Mouse (Mus musculus): ENCODE measurements at regions not wholly inside any gene's neighbourhood (a gene's known extent, or its start where the extent isn't known, plus 50 kb on each side); places are given as distances from the start of the nearest gene placed in this dataset.

DNA sequence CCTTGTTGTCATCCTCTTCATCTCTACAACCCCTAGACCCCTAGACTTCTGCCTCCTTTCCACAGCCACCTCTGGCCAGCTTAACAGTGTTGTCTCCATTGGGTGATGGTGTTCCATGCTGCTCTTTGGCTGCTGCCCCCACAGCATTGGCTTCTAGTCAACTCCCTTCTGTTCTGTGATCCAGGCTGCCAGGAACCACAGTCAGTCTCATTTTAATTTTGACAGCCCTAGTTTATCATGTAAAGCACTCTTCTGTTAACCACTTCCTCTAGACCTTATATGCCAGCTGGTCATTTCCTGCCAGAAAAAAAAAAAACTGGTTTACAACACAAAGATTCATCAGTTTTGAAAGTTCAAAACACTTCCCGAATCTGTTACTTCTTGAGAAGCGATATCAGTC is 514.1 kb downstream of the Cntnap4 start:
- no peaks in the 10 kb centered on the region for H3K4me1 ChIP-seq (replicated peaks; ENCODE audit: control insufficient read depth, insufficient read depth, low read length)
- H3K4me3 ChIP-seq (ENCODE audit: low read depth, low read length), result no peak overlapping the region
- H3K36me3 ChIP-seq (ENCODE audit: control insufficient read depth, insufficient read depth), result no peaks in the 10 kb centered on the region
- H3K27ac ChIP-seq (ENCODE audit: low read depth, low read length), result no peak overlapping the region
- no peak for TF ChIP-seq CTCF (IDR thresholded peaks at IDR 0.05; ENCODE audit: low read depth)
- H3K4me2 ChIP-seq (replicated peaks; ENCODE audit: low read depth), result no peak overlapping the region
- H3K9ac ChIP-seq (ENCODE audit: low read depth, low read length), result no peak overlapping the region
- WGBS, result 79% methylated on average over 2 of the region's 2 CpGs
- ATAC-seq, result no peak
- H3K27me3 ChIP-seq (replicated peaks; ENCODE audit: control insufficient read depth, insufficient read depth, low read length), result no peaks in the 10 kb centered on the region
- no peaks in the 10 kb centered on the region for H3K9me3 ChIP-seq (ENCODE audit: control insufficient read depth)

GRCm38 (mm10) chr8:113087586-113087985 is 517.7 kb downstream of the Cntnap4 start:
- H3K27me3 ChIP-seq (replicated peaks; ENCODE audit: control insufficient read depth, insufficient read depth, low read length), result no peaks in the 10 kb centered on the region
- no peak for ATAC-seq
- H3K4me3 ChIP-seq (ENCODE audit: low read depth, low read length), result no peak overlapping the region
- TF ChIP-seq CTCF (IDR thresholded peaks at IDR 0.05; ENCODE audit: low read depth), result no peak
- no peak overlapping the region for H3K9ac ChIP-seq (ENCODE audit: low read depth, low read length)
- no peaks in the 10 kb centered on the region for H3K4me1 ChIP-seq (replicated peaks; ENCODE audit: control insufficient read depth, insufficient read depth, low read length)
- no peak overlapping the region for H3K4me2 ChIP-seq (replicated peaks; ENCODE audit: low read depth)
- 75% methylated on average over 1 of the region's 1 CpGs for WGBS
- H3K27ac ChIP-seq (ENCODE audit: low read depth, low read length), result no peak overlapping the region
- H3K9me3 ChIP-seq (ENCODE audit: control insufficient read depth), result no peaks in the 10 kb centered on the region
- H3K36me3 ChIP-seq (ENCODE audit: control insufficient read depth, insufficient read depth), result no peaks in the 10 kb centered on the region

GRCm38 (mm10) chr8:113111665-113112064 is 523.7 kb upstream of the Mon1b start:
- WGBS, result 68% methylated on average over 6 of the region's 6 CpGs
- H3K27ac ChIP-seq (ENCODE audit: low read depth, low read length), result no peak overlapping the region
- no peaks in the 10 kb centered on the region for H3K36me3 ChIP-seq (ENCODE audit: control insufficient read depth, insufficient read depth)
- no peak overlapping the region for H3K4me3 ChIP-seq (ENCODE audit: low read depth, low read length)
- H3K4me2 ChIP-seq (replicated peaks; ENCODE audit: low read depth), result no peak overlapping the region
- H3K4me1 ChIP-seq (replicated peaks; ENCODE audit: control insufficient read depth, insufficient read depth, low read length), result no peaks in the 10 kb centered on the region
- no peaks in the 10 kb centered on the region for H3K9me3 ChIP-seq (ENCODE audit: control insufficient read depth)
- H3K9ac ChIP-seq (ENCODE audit: low read depth, low read length), result no peak overlapping the region
- peak; percentile 24; the same call in 1 of the 2 replicates for TF ChIP-seq CTCF (IDR thresholded peaks at IDR 0.05; ENCODE audit: low read depth)
- H3K27me3 ChIP-seq (replicated peaks; ENCODE audit: control insufficient read depth, insufficient read depth, low read length), result no peaks in the 10 kb centered on the region
- ATAC-seq, result no peak

- Histone ChIP-seq H3K9me3 (ENCODE audit: control insufficient read depth) (no peaks in the 10 kb centered on the region), H3K4me1 (replicated peaks; ENCODE audit: control insufficient read depth, insufficient read depth, low read length) (no peaks in the 10 kb centered on the region), H3K27ac (ENCODE audit: low read depth, low read length) (no peak overlapping the region), H3K27me3 (replicated peaks; ENCODE audit: control insufficient read depth, insufficient read depth, low read length) (no peaks in the 10 kb centered on the region), H3K9ac (ENCODE audit: low read depth, low read length) (no peak overlapping the region), H3K4me3 (ENCODE audit: low read depth, low read length) (no peak overlapping the region), H3K4me2 (replicated peaks; ENCODE audit: low read depth) (no peak overlapping the region), H3K36me3 (ENCODE audit: control insufficient read depth, insufficient read depth) (no peaks in the 10 kb centered on the region)
- no peak for TF ChIP-seq CTCF (IDR thresholded peaks at IDR 0.05; ENCODE audit: low read depth)
- no peak for ATAC-seq
- 41% methylated on average over 3 of the region's 3 CpGs for WGBS
These were observed 521.2 kb upstream of the Mon1b start for GRCm38 (mm10) chr8:113114165-113114700.

DNA sequence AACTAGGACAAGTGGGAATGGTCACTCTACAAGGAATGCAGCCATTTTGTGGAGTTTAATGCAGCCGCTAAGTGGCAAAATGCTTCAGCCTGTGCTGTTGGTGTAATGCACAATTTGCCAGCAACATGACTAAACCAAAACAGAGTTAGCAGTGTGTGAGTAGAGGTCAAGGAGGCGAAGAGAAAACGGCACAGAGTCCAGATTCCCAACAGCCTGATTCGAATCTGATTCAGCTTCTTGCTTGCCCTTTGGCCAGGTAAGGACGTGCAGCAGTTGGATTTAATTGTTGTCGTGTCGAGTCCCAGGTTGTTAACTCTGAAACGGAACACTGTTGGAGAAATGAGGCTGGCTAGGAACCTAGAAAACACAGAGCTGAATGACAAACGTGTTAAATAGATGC is 518.1 kb upstream of the Mon1b start:
- H3K4me1 ChIP-seq (replicated peaks; ENCODE audit: control insufficient read depth, insufficient read depth, low read length), result no peaks in the 10 kb centered on the region
- WGBS, result 83% methylated on average over 9 of the region's 9 CpGs

GRCm38 (mm10) chr8:113125586-113125985 is 509.8 kb upstream of the Mon1b start:
- Histone ChIP-seq H3K36me3 (ENCODE audit: control insufficient read depth, insufficient read depth) (no peaks in the 10 kb centered on the region), H3K27ac (ENCODE audit: low read depth, low read length) (no peak overlapping the region), H3K27me3 (replicated peaks; ENCODE audit: control insufficient read depth, insufficient read depth, low read length) (no peaks in the 10 kb centered on the region), H3K9ac (ENCODE audit: low read depth, low read length) (no peak overlapping the region), H3K4me2 (replicated peaks; ENCODE audit: low read depth) (no peak overlapping the region), H3K9me3 (ENCODE audit: control insufficient read depth) (no peaks in the 10 kb centered on the region), H3K4me1 (replicated peaks; ENCODE audit: control insufficient read depth, insufficient read depth, low read length) (no peaks in the 10 kb centered on the region), H3K4me3 (ENCODE audit: low read depth, low read length) (no peak overlapping the region)
- WGBS, result 27% methylated on average over 6 of the region's 6 CpGs
- no peak for TF ChIP-seq CTCF (IDR thresholded peaks at IDR 0.05; ENCODE audit: low read depth)
- no peak for ATAC-seq

More for the DNA sequence above, 518.1 kb upstream of the Mon1b start:
- Histone ChIP-seq H3K9ac (ENCODE audit: low read depth, low read length) (no peak overlapping the region), H3K9me3 (ENCODE audit: control insufficient read depth) (no peaks in the 10 kb centered on the region), H3K4me2 (replicated peaks; ENCODE audit: low read depth) (no peak overlapping the region), H3K27me3 (replicated peaks; ENCODE audit: control insufficient read depth, insufficient read depth, low read length) (no peaks in the 10 kb centered on the region), H3K4me3 (ENCODE audit: low read depth, low read length) (no peak overlapping the region), H3K27ac (ENCODE audit: low read depth, low read length) (no peak overlapping the region), H3K36me3 (ENCODE audit: control insufficient read depth, insufficient read depth) (no peaks in the 10 kb centered on the region)
- ATAC-seq, result no peak
- no peak for TF ChIP-seq CTCF (IDR thresholded peaks at IDR 0.05; ENCODE audit: low read depth)

- H3K4me3 ChIP-seq (ENCODE audit: low read depth, low read length), result no peak overlapping the region
- ATAC-seq, result no peak
- H3K9ac ChIP-seq (ENCODE audit: low read depth, low read length), result no peak overlapping the region
These were observed 498.0 kb upstream of the Mon1b start for GRCm38 (mm10) chr8:113137361-113137760.

More at GRCm38 (mm10) chr8:113137361-113137760, 498.0 kb upstream of the Mon1b start:
- Histone ChIP-seq H3K4me2 (replicated peaks; ENCODE audit: low read depth) (no peak overlapping the region), H3K4me1 (replicated peaks; ENCODE audit: control insufficient read depth, insufficient read depth, low read length) (no peaks in the 10 kb centered on the region), H3K27me3 (replicated peaks; ENCODE audit: control insufficient read depth, insufficient read depth, low read length) (no peaks in the 10 kb centered on the region), H3K27ac (ENCODE audit: low read depth, low read length) (no peak overlapping the region), H3K36me3 (ENCODE audit: control insufficient read depth, insufficient read depth) (no peaks in the 10 kb centered on the region), H3K9me3 (ENCODE audit: control insufficient read depth) (no peaks in the 10 kb centered on the region)
- TF ChIP-seq CTCF (IDR thresholded peaks at IDR 0.05; ENCODE audit: low read depth), result no peak

Data from intestine, postnatal 0 days (tissue).